Comparison of ENCODE assay signal across 10 mouse cellular contexts in genomic region chr5:35042431-35043109, GRCm38 (mm10). TPM values are rescaled to one million over a fixed set of nuclear protein-coding genes. Genes with fewer than 3 reads are reported as not detected.
DNase-seq lines count a peak whose midpoint lies in the region; ATAC-seq and TF ChIP-seq lines count a peak whose summit lies in the region.
"Had no signal": no experiment of that assay in that cellular context is flagged by ENCODE, and none has a peak within 500 bp of the region (broad histone marks: within the 10 kb centered on the region; RNA-seq: fewer than 3 reads in every experiment).

No protein-coding gene starts in this region.

- TF ChIP-seq EP300 in heart, postnatal 0 days (IDR thresholded peaks at IDR 0.05; ENCODE audit: low read depth), result no peak

- no peak overlapping the region for H3K27ac ChIP-seq in heart, postnatal 0 days (ENCODE audit: low read depth)
- H3K27ac ChIP-seq in embryonic facial prominence, embryonic 14.5 days (replicated peaks; ENCODE audit: low read depth, low read length), result no peak overlapping the region
- no peak overlapping the region for H3K27ac ChIP-seq in small intestine, adult 2 months (ENCODE audit: insufficient read depth, low read depth, low read length)
- H3K27ac ChIP-seq: heart, embryonic 13.5 days had no signal

- peak; percentile 9; the same call in 1 of the 2 replicates for ATAC-seq in heart, postnatal 0 days (ENCODE audit: insufficient read depth, low read depth)
- ATAC-seq in embryonic facial prominence, embryonic 14.5 days (ENCODE audit: low read depth), result peak; percentile 23; the same call in 1 of the 2 replicates

- 46% methylated on average over 10 of the region's 10 CpGs for WGBS in heart, postnatal 0 days
- 65% methylated on average over 10 of the region's 10 CpGs for WGBS in embryonic facial prominence, embryonic 14.5 days
- 43% methylated on average over 10 of the region's 10 CpGs for WGBS in small intestine, adult 2 months

- no peak overlapping the region for H3K4me3 ChIP-seq in heart, postnatal 0 days (ENCODE audit: low read depth, low read length)
- H3K4me3 ChIP-seq in embryonic facial prominence, embryonic 14.5 days (ENCODE audit: low read depth, low read length), result no peak overlapping the region
- H3K4me3 ChIP-seq in small intestine, adult 2 months (ENCODE audit: low read depth, low read length), result peak overlapping the region; percentile 9; the same call in 1 of the 2 replicates
- H3K4me3 ChIP-seq: heart, embryonic 13.5 days; myocyte had no signal

- H3K9ac ChIP-seq in heart, postnatal 0 days (replicated peaks; ENCODE audit: low read depth, low read length), result no peak overlapping the region
- no peak overlapping the region for H3K9ac ChIP-seq in embryonic facial prominence, embryonic 14.5 days (ENCODE audit: low read depth, low read length)
- H3K9ac ChIP-seq: heart, embryonic 13.5 days had no signal

- TF ChIP-seq POLR2A in small intestine, adult 2 months (IDR thresholded peaks at IDR 0.05; ENCODE audit: low read depth, low read length), result no peak

- H3K4me1 ChIP-seq in heart, postnatal 0 days (ENCODE audit: control insufficient read depth, insufficient read depth), result 0 out of 2 replicates have a peak, but pooled peaks cover 4% of the 10 kb centered on the region
- no peaks in the 10 kb centered on the region for H3K4me1 ChIP-seq in embryonic facial prominence, embryonic 14.5 days (ENCODE audit: control insufficient read depth, insufficient read depth, low read length)
- H3K4me1 ChIP-seq in small intestine, adult 2 months (ENCODE audit: control insufficient read depth, insufficient read depth, insufficient read length, low read length), result peaks cover 26% of the 10 kb centered on the region
- H3K4me1 ChIP-seq: heart, embryonic 13.5 days had no signal

- H3K4me2 ChIP-seq in heart, postnatal 0 days (ENCODE audit: low read depth, low read length), result no peak overlapping the region
- no peak overlapping the region for H3K4me2 ChIP-seq in embryonic facial prominence, embryonic 14.5 days (ENCODE audit: low read depth, low read length)
- H3K4me2 ChIP-seq: heart, embryonic 13.5 days had no signal

- no peak for TF ChIP-seq CTCF in heart, postnatal 0 days (IDR thresholded peaks at IDR 0.05; ENCODE audit: low read depth)
- TF ChIP-seq CTCF in small intestine, adult 2 months (IDR thresholded peaks at IDR 0.05; ENCODE audit: extremely low read depth, insufficient read length, insufficient replicate concordance, low read depth, low read length), result no peak

- DNase-seq in heart, postnatal 0 days (ENCODE audit: low spot score), result no peak
- DNase-seq in heart, postnatal 4 days, result no peak
- DNase-seq in embryonic facial prominence, embryonic 14.5 days (ENCODE audit: low spot score), result no peak
- peak; percentile 31 for DNase-seq in kidney, postnatal 10 days
- DNase-seq in c-Kit-positive CD71-positive TER-119-positive erythroid progenitor cells, embryonic 14.5 days (ENCODE audit: low spot score), result no peak
- no peak for DNase-seq in testis, postnatal 14 days (ENCODE audit: low spot score)
- DNase-seq in right cerebral cortex, postnatal 36 days (ENCODE audit: low spot score in 2 of 2), result no peak

- H3K9me3 ChIP-seq in heart, postnatal 0 days (replicated peaks; ENCODE audit: control insufficient read depth, low read length), result no peaks in the 10 kb centered on the region
- H3K9me3 ChIP-seq in embryonic facial prominence, embryonic 14.5 days (ENCODE audit: control insufficient read depth, low read length), result no peaks in the 10 kb centered on the region
- H3K9me3 ChIP-seq: heart, embryonic 13.5 days had no signal

- H3K36me3 ChIP-seq in heart, postnatal 0 days (replicated peaks; ENCODE audit: control insufficient read depth, insufficient read depth, low read length), result no peaks in the 10 kb centered on the region
- H3K36me3 ChIP-seq in embryonic facial prominence, embryonic 14.5 days (ENCODE audit: control insufficient read depth, insufficient read depth, low read length), result no peaks in the 10 kb centered on the region
- H3K36me3 ChIP-seq in small intestine, adult 2 months (ENCODE audit: control insufficient read depth, insufficient read depth, low read length), result no peaks in the 10 kb centered on the region
- H3K36me3 ChIP-seq: heart, embryonic 13.5 days had no signal

- H3K27me3 ChIP-seq in heart, postnatal 0 days (ENCODE audit: control insufficient read depth, insufficient read depth, low read length), result no peaks in the 10 kb centered on the region
- no peaks in the 10 kb centered on the region for H3K27me3 ChIP-seq in embryonic facial prominence, embryonic 14.5 days (replicated peaks; ENCODE audit: control insufficient read depth, insufficient read depth, low read length)
- no peaks in the 10 kb centered on the region for H3K27me3 ChIP-seq in small intestine, adult 2 months (ENCODE audit: control insufficient read depth, insufficient read depth, low read length)

RNA-seq across cellular contexts. Expression of gene Hgfac, which starts 1.3 kb away (rescaled TPM):
- total RNA-seq in heart, postnatal 0 days (2014; rRNA removed; ENCODE audit: low replicate concordance), result 0.19 TPM in 1 of 2 replicates, not detected in the other
- 0.16 and 0.36 TPM in 2 replicates for polyA plus RNA-seq in heart, postnatal 0 days (2015; fragmentation: Nextera tagmentation; extraction: Ambion mirVana)
- 1 to 10 TPM; 2.3 to 3.1 TPM for total RNA-seq in heart, postnatal 4 days (2021)
- 0.17 and 0.49 TPM in 2 replicates for polyA plus RNA-seq in embryonic facial prominence, embryonic 14.5 days (2014; fragmentation: Nextera tagmentation; extraction: Ambion mirVana)
- polyA plus RNA-seq in small intestine, adult 2 months (2012; rRNA removed), result 75.0 and 118 TPM in 2 replicates

RNA-seq across cellular contexts. Expression of gene Dok7, which starts 14.0 kb away (rescaled TPM):
- total RNA-seq in heart, postnatal 0 days (2014; rRNA removed; ENCODE audit: low replicate concordance), result 27.7 and 37.7 TPM in 2 replicates
- polyA plus RNA-seq in heart, postnatal 0 days (2015; fragmentation: Nextera tagmentation; extraction: Ambion mirVana), result 14.1 and 15.0 TPM in 2 replicates
- 10 to 100 TPM; 28.1 to 28.5 TPM for total RNA-seq in heart, postnatal 4 days (2021)
- 8.9 and 9.9 TPM in 2 replicates for polyA plus RNA-seq in embryonic facial prominence, embryonic 14.5 days (2014; fragmentation: Nextera tagmentation; extraction: Ambion mirVana)
- 1.1 and 2.2 TPM in 2 replicates for polyA plus RNA-seq in small intestine, adult 2 months (2012; rRNA removed)

Comparison
In these comparisons a context has a peak if more than half of its experiments do, and no peak if none do; other contexts are left out.
1. RNA of gene Hgfac, which starts 1.3 kb away (polyA plus RNA-seq): 75.0 to 118 TPM in small intestine, adult 2 months; 0.17 to 0.49 TPM in embryonic facial prominence, embryonic 14.5 days and 0.16 to 0.36 TPM in heart, postnatal 0 days; every median in the first group is over 10 times any median in the second.